Mouse (Mus musculus) ovary, postnatal 10 days (tissue): Measurements from ENCODE around the gene Pilrb2.

Source experiments
- DNase-seq: peaks from one replicate; pipeline ENCODE4 v3.0.0; 2022; ENCODE audit warnings: low spot score

The Pilrb2 gene

GRCm38 (mm10) chr5:137831506-137831905, 40.1 kb downstream of the Pilrb2 start:
- no peak for DNase-seq

- no peak for DNase-seq
Measured at GRCm38 (mm10) chr5:137831106-137831505, 40.5 kb downstream of the Pilrb2 start.

GRCm38 (mm10) chr5:137830238-137830637, 41.4 kb downstream of the Pilrb2 start:
- DNase-seq = no peak

- no peak for DNase-seq
Measured at GRCm38 (mm10) chr5:137828694-137829093, 42.9 kb downstream of the Pilrb2 start.

- no peak for DNase-seq
Measured at GRCm38 (mm10) chr5:137826421-137826820, 45.2 kb downstream of the Pilrb2 start.

GRCm38 (mm10) chr5:137825971-137826370, 45.6 kb downstream of the Pilrb2 start:
- no peak for DNase-seq

- no peak for DNase-seq
Measured at GRCm38 (mm10) chr5:137825030-137825429, 46.6 kb downstream of the Pilrb2 start.

- no peak for DNase-seq
Measured at GRCm38 (mm10) chr5:137823455-137824045, 48.1 kb downstream of the Pilrb2 start.

- DNase-seq = no peak
Measured at GRCm38 (mm10) chr5:137822602-137823001, 49.0 kb downstream of the Pilrb2 start.

GRCm38 (mm10) chr5:137822126-137822525, 49.5 kb downstream of the Pilrb2 start:
- no peak for DNase-seq

- DNase-seq = no peak
Measured at GRCm38 (mm10) chr5:137817466-137818222, 54.0 kb downstream of the Pilrb2 start.
